Mouse (Mus musculus): ENCODE measurements around the gene Yif1b.

- TF ChIP-seq CTCF (IDR thresholded peaks at IDR 0.05 in 2 of 3, conservative IDR thresholded peaks at IDR 0.05 in 1 of 3; ENCODE audit: control insufficient read depth in 1 of 3, insufficient read depth in 1 of 3, low read depth in 2 of 3, low read length in 3 of 3, poor library complexity in 1 of 3, severe bottlenecking in 1 of 3), result no peak
- no peak for TF ChIP-seq USF2 (IDR thresholded peaks at IDR 0.05; ENCODE audit: borderline replicate concordance in 1 of 2, insufficient read depth in 1 of 2, low read depth in 1 of 2, low read length in 2 of 2)
- no peak for TF ChIP-seq MAX (IDR thresholded peaks at IDR 0.05; ENCODE audit: low read length)
- TF ChIP-seq POLR2A (IDR thresholded peaks at IDR 0.05; ENCODE audit: control insufficient read depth in 1 of 2, insufficient read depth in 1 of 2, low read depth in 1 of 2, low read length in 2 of 2, poor library complexity in 1 of 2), result no peak
- no peak for TF ChIP-seq GATA1 (IDR thresholded peaks at IDR 0.05; ENCODE audit: low read depth, low read length)
- no peak for TF ChIP-seq ETS1 (IDR thresholded peaks at IDR 0.05; ENCODE audit: low read depth, low read length)
- no peak for TF ChIP-seq HCFC1 (IDR thresholded peaks at IDR 0.05; ENCODE audit: low read depth, low read length)
- no peak for TF ChIP-seq JUND (IDR thresholded peaks at IDR 0.05; ENCODE audit: low read depth, low read length)
- TF ChIP-seq MYC (IDR thresholded peaks at IDR 0.05; ENCODE audit: low read depth, low read length), result no peak
- TF ChIP-seq POLR2AphosphoS2 (IDR thresholded peaks at IDR 0.05; ENCODE audit: low read length), result no peak
- TF ChIP-seq CHD2 (IDR thresholded peaks at IDR 0.05; ENCODE audit: low read length), result no peak
- no peak for TF ChIP-seq TCF12 (IDR thresholded peaks at IDR 0.05; ENCODE audit: low read depth, low read length)
These were observed 19.2 kb downstream of the Yif1b start for GRCm38 (mm10) chr7:29257368-29257767.
